Mouse (Mus musculus) layer of hippocampus, adult 18-20 months (tissue): ENCODE data around the gene Scn8a. TPM values are rescaled to one million over a fixed set of nuclear protein-coding genes. Genes with fewer than 3 reads are reported as not detected.
A peak's percentile ranks its signal among the peaks of the same experiment; 100 is the strongest.
"Not testable (repeated sequence)": the region's sequence is repeated elsewhere in the genome, so short reads cannot be mapped to it uniquely, and the experiment has no call there.

ENCODE experiments used
- DNase-seq, 2 experiments: peaks; one replicate each; pipeline ENCODE4 v3.0.0; 2022; ENCODE audit warnings: low spot score in 2 of 2
- long read RNA-seq: library from polyadenylated mRNA; stranded (forward); transcript quantifications from one replicate; pipeline ENCODE4 v2.0.0, GENCODE M21; 2021
- total RNA-seq, 2 experiments: library from RNA; stranded (reverse); gene quantifications; 2 replicates each; pipeline ENCODE4 v1.2.3; 2021

Gene Scn8a
- total RNA-seq = 100 to 1,000 TPM; 212 to 229 TPM
- long read RNA-seq, full-length matches to known transcripts = 88 of 237 reads
- long read RNA-seq, partial matches to known transcripts = 86 of 237 reads
- long read RNA-seq, other reads (novel, unspliced or antisense) = 63 of 237 reads

GRCm38 (mm10) chr15:100869558-100869957 lies at the start of gene Scn8a:
Gene Scn8a (plus strand): TSS chr15:100869858.
- DNase-seq = no peak

- DNase-seq = no peak
Observed at GRCm38 (mm10) chr15:100821824-100822223, 47.8 kb upstream of the Scn8a start.

- DNase-seq = not testable (repeated sequence)
Observed at GRCm38 (mm10) chr15:100822370-100822769, 47.3 kb upstream of the Scn8a start.

DNA sequence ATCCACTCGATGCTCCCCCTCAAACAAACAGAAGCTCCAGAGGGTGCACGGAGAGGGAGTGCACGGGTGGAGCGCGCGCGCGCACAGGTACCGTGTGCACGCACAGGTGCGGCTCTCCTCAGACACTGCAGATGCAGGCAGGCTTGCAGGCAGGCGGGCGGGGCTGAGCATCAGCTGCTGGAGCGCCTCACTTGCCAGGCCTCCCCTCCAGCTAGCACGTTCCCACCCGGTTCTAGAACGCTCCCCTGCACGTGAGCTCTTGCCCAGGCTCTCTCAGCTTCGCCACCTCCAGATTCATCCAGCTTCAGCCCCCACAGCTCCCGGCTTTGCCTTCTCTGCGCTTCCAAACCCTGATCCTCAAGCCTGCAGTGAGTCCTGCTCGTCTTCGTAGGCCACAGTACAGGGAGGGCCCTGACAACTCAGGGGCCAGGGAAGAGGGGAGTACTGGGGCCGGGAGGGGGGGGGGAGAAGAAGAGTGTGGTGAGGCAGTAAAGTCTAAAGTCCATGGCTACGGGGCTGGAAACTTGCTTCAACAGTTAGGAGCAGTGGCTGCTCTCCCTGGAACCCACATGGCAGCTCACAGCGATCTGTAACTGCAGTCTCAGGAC lies 44.3 kb upstream of the Scn8a start:
- peak; percentile 39 to 44 for DNase-seq

DNA sequence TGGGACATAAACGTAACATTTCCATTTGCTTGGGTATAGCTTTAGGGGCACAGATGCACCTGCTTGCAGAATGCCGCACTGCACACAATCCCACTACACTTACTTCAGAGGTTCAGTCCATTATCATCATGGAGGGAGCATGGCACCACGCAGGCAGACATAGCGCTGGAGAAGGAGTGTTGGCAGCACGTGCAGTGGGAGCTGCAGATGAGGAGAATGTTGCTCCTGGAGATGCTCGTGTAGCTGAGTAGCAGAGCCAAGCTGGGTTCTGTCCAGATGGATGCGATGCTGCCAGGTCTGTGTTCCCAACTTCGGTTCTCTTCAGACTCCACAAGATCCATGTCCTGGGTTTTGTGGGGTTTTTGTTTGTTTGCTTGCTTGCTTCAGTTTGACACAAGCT lies 43.6 kb upstream of the Scn8a start:
- DNase-seq = no peak

- DNase-seq = peak; percentile 77 to 89
Observed at GRCm38 (mm10) chr15:100829775-100830174, 39.9 kb upstream of the Scn8a start.

GRCm38 (mm10) chr15:100830682-100831081 lies 39.0 kb upstream of the Scn8a start:
- no peak for DNase-seq

DNA sequence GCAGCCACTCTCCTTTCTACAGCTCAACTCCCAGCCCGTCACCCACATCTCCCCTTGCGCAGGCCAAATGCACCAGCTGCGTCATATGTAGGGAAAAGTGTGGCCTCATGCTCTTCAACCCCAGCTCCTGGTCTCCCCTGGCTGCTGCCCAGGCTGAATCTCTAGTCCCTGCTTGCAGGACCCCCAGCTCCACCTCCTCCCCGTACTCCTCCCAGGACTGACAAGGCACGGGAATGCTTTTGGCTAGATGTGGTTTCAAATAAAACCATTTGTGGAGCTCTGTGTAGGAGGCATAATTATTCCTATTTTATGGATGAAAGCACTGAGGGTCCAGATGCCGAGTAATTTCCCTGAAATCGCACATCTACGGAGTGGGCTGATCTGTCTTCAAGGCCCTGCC lies 37.5 kb upstream of the Scn8a start:
- peak; percentile 38 to 77 for DNase-seq

GRCm38 (mm10) chr15:100832784-100833183 lies 36.9 kb upstream of the Scn8a start:
- DNase-seq = peak; percentile 50 to 57

GRCm38 (mm10) chr15:100836729-100837128 lies 32.9 kb upstream of the Scn8a start:
- DNase-seq = no peak

DNA sequence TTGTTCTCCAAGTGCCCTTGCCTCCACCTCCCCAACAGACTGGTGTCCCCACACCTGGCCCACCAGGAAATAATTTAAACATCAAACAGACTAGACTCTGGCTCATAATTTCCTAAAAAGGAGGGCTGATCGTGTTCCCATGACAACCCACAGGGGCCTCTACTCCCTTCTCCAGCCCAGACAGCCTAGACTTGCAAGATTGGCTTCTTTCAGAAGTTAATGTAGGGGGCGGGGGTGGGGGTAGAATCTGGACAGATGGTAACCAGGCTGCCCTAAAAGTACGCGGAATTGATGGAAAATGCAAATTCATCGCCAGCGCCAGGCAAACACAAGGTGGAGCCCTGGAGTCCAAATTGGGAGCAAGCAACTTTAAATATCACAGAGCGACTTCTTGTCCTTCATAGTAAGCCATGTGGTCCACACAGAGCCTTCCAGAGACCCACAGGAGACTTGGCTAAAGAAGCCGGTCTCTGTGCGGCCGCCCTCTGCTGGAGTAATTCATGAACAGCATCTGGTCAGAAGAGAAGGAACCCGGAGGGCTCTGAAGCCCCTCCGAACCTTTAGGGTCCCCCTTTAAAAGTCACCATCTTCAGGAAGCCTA lies 31.0 kb upstream of the Scn8a start:
- peak; percentile 44 to 74 for DNase-seq

GRCm38 (mm10) chr15:100844336-100844735 lies 25.3 kb upstream of the Scn8a start:
- DNase-seq = no peak

DNA sequence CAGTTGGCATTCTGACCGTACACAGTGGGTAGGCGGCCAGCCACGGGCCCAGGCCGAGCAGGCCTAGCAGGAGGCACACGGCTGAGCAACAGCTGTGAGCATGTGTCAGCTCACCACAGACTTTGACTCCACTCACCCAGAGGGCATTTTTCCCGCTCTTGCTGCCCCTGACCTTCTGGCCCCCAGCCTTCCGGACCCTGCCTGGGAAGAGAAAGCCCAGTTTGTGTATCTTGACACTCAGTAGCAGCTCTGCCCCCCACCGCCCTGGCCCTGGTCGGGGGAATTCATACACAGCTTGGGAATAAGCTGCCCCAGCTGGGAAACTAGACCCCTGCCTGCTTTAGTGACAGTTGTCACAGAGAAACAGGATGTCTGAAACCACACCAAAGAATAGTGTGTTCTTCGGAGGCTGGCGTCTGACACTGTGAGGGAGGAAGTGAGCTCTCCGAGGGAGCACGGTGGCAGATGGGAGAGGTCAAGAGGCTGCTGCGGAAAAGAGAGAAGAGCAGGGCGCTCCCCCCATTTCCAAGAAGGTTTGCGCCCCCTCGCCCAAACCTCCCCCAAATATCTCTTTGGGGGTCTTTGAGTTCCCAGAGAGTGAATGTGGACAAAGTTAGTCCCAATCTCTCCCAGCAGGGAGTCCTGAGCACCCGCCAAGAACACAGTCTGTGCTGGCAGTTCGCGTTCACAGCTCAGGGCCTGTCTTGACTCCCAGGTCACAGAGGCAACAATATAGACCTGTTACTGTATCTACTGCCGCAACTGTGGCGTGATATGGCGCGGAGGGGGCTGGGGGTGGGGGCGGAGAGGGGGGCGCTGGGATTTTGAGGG lies 24.4 kb upstream of the Scn8a start:
- no peak for DNase-seq

DNA sequence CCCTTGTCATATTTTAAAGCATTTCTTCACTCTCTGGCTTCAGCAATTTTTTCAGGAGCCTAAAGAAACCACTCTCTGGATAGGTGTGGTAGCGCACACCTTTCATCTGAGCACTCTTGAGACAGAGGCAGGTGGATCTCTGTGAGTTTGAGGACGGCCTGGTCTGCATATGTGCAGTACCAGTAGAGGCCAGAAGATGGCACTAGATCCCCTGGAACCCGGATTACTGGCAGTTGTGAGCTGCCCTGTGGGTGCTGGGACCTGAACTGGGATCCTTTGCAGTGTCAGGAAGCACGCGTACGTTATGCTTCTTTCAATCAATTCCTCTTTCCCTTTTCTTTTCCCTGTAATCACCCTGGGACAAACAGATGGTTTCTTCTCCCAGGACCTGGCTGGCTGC lies 22.5 kb upstream of the Scn8a start:
- DNase-seq = no peak

- no peak for DNase-seq
Observed at GRCm38 (mm10) chr15:100857586-100857985, 12.1 kb upstream of the Scn8a start.

DNA sequence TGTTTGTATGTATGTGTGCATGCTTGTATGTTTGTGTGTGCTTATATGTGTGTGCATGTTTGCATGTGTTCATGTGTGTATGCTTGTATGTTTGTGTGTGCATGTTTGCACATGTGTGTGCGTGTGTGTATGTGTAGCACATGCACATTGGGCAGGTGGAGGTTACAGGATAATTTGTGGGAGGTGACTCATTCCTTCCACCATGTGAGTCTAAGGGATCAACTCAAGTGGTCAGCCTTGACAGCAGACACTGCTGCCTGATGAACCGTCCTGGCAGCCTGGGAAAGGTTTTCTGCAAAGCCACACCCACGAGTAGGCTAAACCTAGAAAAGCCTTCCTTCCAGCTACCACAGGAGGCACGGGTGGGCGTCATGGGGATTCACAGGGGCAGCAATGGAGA lies 8.8 kb upstream of the Scn8a start:
- no peak for DNase-seq

DNA sequence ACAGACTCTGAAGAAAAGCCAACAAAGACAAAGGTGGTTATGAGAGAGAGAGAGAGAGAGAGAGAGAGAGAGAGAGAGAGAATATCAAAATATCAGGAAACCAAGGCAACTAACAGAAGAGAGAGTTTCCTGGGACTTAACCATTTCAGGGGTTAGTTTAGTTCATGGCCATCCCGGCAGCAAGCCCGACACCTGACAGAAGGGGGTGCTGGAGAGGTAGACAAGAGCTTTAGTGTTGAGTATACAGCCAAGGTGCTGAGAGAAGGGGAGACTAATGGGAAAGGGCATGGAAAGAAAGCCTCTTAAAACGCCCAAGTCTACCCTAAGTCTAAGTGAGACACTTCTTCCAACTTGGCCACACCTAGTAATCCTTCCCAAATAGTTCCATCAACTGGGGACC lies 4.1 kb upstream of the Scn8a start:
- DNase-seq = no peak

GRCm38 (mm10) chr15:100870001-100870774 lies 530 bp downstream of the Scn8a start:
- peak; percentile 75 to 79 for DNase-seq

GRCm38 (mm10) chr15:100870775-100871106 lies 1.1 kb downstream of the Scn8a start:
- DNase-seq = peak in 1 of 2 experiments; percentile 72

GRCm38 (mm10) chr15:100871107-100872011 lies 1.7 kb downstream of the Scn8a start:
- peak in 1 of 2 experiments; percentile 63 for DNase-seq
